Mouse (Mus musculus): ENCODE measurements around the gene Rhbdf2. TPM values are rescaled to one million over a fixed set of nuclear protein-coding genes. Genes with fewer than 3 reads are reported as not detected.

The Rhbdf2 gene
- total RNA-seq (2023) = 118 and 155 TPM in 2 replicates

GRCm38 (mm10) chr11:116626299-116627071, at the start of gene Rhbdf2:
TSS of gene Rhbdf2 (minus strand) at chr11:116627019.

GRCm38 (mm10) chr11:116654255-116654821, 27.5 kb upstream of the Rhbdf2 start, which contains the start of gene Cygb:
TSS of gene Cygb (minus strand) at chr11:116654313.

GRCm38 (mm10) chr11:116653234-116653633, 26.4 kb upstream of the Rhbdf2 start, which contains the start of gene Prcd:
TSS of gene Prcd (plus strand) at chr11:116653534.

GRCm38 (mm10) chr11:116586310-116586709, 40.5 kb downstream of the Rhbdf2 start, which contains the start of gene Aanat:
TSS of gene Aanat (plus strand) at chr11:116586432.

GRCm38 (mm10) chr11:116581376-116581814, 45.4 kb downstream of the Rhbdf2 start, which contains the start of gene Ube2o:
TSS of gene Ube2o (minus strand) at chr11:116581447.

Other genes with a start within 250 kb of the Rhbdf2 start
- gene Rnf157, start 214.0 kb downstream of the Rhbdf2 start, total RNA-seq (2023) = 1.9 and 2.1 TPM in 2 replicates
- 99.6 and 116 TPM in 2 replicates for gene Ubald2, start 192.9 kb downstream of the Rhbdf2 start, total RNA-seq (2023)
- gene Qrich2, start 160.8 kb downstream of the Rhbdf2 start, total RNA-seq (2023) = not detected in 2 replicates
- gene Prpsap1, start 132.8 kb downstream of the Rhbdf2 start, total RNA-seq (2023) = 19.4 and 28.4 TPM in 2 replicates
- gene Sphk1, start 96.1 kb downstream of the Rhbdf2 start, total RNA-seq (2023) = 0.73 and 1.8 TPM in 2 replicates
- gene Ube2o, start 45.6 kb downstream of the Rhbdf2 start, total RNA-seq (2023) = 5.5 and 7.6 TPM in 2 replicates
- gene Aanat, start 40.6 kb downstream of the Rhbdf2 start, total RNA-seq (2023) = not detected in 2 replicates
- not detected in 2 replicates for gene Prcd, start 26.5 kb upstream of the Rhbdf2 start, total RNA-seq (2023)
- not detected in 2 replicates for gene Cygb, start 27.3 kb upstream of the Rhbdf2 start, total RNA-seq (2023)
- gene St6galnac1, start 148.5 kb upstream of the Rhbdf2 start, total RNA-seq (2023) = not detected in 2 replicates
- 0.27 and 3.3 TPM in 2 replicates for gene Mxra7, start 201.0 kb upstream of the Rhbdf2 start, total RNA-seq (2023)
- 13.7 and 19.2 TPM in 2 replicates for gene Mettl23, start 216.3 kb upstream of the Rhbdf2 start, total RNA-seq (2023)
- gene Jmjd6, start 216.4 kb upstream of the Rhbdf2 start, total RNA-seq (2023) = 97.1 and 108 TPM in 2 replicates
- gene Mfsd11, start 225.4 kb upstream of the Rhbdf2 start, total RNA-seq (2023) = 16.7 and 22.0 TPM in 2 replicates
- 267 and 287 TPM in 2 replicates for gene Srsf2, start 226.1 kb upstream of the Rhbdf2 start, total RNA-seq (2023)

All from neutrophil, adult 65 days (primary cell).